Mouse (Mus musculus) CH12.LX (cell line): ENCODE data around the gene Galnt17. TPM values are rescaled to one million over a fixed set of nuclear protein-coding genes. Genes with fewer than 3 reads are reported as not detected.

Source experiments
- DNase-seq: peaks from one replicate; pipeline ENCODE4 v3.0.0-alpha.2; 2013; ENCODE audit errors: extremely low read depth
- H3K27ac ChIP-seq: 2 replicates; pipeline ENCODE4 v1.5.1; 2012; ENCODE audit warnings: low read depth, mild to moderate bottlenecking, control low read depth, moderate library complexity; ENCODE audit not compliant: insufficient read depth
- H3K27me3 ChIP-seq: replicated peaks from 2 replicates; pipeline ENCODE3; 2012; ENCODE audit warnings: inconsistent platforms
- H3K36me3 ChIP-seq, 2 experiments: replicated peaks in 1 of 2; 2 replicates each; pipeline versions ENCODE3 to v1.6.1; 2012; ENCODE audit warnings: inconsistent platforms in 1 of 2, low read length in 1 of 2, mild to moderate bottlenecking in 1 of 2, mixed read lengths in 1 of 2, moderate library complexity in 1 of 2; ENCODE audit not compliant: control insufficient read depth in 1 of 2, insufficient read depth in 1 of 2
- H3K4me1 ChIP-seq, 2 experiments: 2 replicates each; pipeline ENCODE4 v1.6.1; 2012; ENCODE audit warnings: inconsistent platforms in 1 of 2, moderate library complexity in 1 of 2; ENCODE audit not compliant: insufficient read depth in 2 of 2, control insufficient read depth in 1 of 2
- H3K4me2 ChIP-seq: 2 replicates; pipeline ENCODE4 v1.6.1; 2012; ENCODE audit warnings: low read depth, mild to moderate bottlenecking, control low read depth; ENCODE audit not compliant: poor library complexity, insufficient read depth, severe bottlenecking
- H3K4me3 ChIP-seq, 3 experiments: fragments of 150-350 bp in 1 of 3; sonication (generic) in 1 of 3; replicated peaks in 1 of 3; 2 replicates each; pipeline versions ENCODE3 to v1.5.1; 2011 to 2012; ENCODE audit warnings: low read depth in 2 of 3, low read length in 2 of 3, mild to moderate bottlenecking in 2 of 3, moderate library complexity in 2 of 3, control low read depth in 1 of 3, improper control_type of control experiment in 1 of 3, inconsistent platforms in 1 of 3, mixed read lengths in 1 of 3; ENCODE audit not compliant: poor library complexity in 1 of 3
- H3K79me2 ChIP-seq: replicated peaks from 2 replicates; pipeline ENCODE4 v1.6.1; 2012; ENCODE audit warnings: mild to moderate bottlenecking, moderate library complexity; ENCODE audit not compliant: control insufficient read depth, poor library complexity, insufficient read depth, severe bottlenecking; ENCODE audit errors: extremely low read depth
- H3K9ac ChIP-seq: 2 replicates; pipeline ENCODE4 v1.6.1; 2012; ENCODE audit warnings: low read depth, mild to moderate bottlenecking, control low read depth, moderate library complexity; ENCODE audit not compliant: insufficient read depth
- H3K9me3 ChIP-seq: replicated peaks from 2 replicates; pipeline ENCODE3; 2012; ENCODE audit warnings: low read length, inconsistent platforms, mixed read lengths
- CHD1 ChIP-seq: IDR thresholded peaks from 2 replicates; pipeline ENCODE4 v1.6.1; 2012; ENCODE audit warnings: low read depth, low read length, improper control_type of control experiment, inconsistent platforms
- CTCF ChIP-seq, 2 experiments: IDR thresholded peaks in 1 of 2; conservative IDR thresholded peaks in 1 of 2; 2 replicates each; pipeline ENCODE4 v1.5.1; 2011 to 2012; ENCODE audit warnings: low read depth in 2 of 2, low read length in 2 of 2, improper control_type of control experiment in 1 of 2, inconsistent platforms in 1 of 2, mild to moderate bottlenecking in 1 of 2, moderate library complexity in 1 of 2
- EP300 ChIP-seq: IDR thresholded peaks from 2 replicates; pipeline ENCODE4 v1.6.1; 2011; ENCODE audit warnings: low read length, improper control_type of control experiment
- HCFC1 ChIP-seq: IDR thresholded peaks from 2 replicates; pipeline ENCODE4 v1.6.1; 2012; ENCODE audit warnings: low read depth, mild to moderate bottlenecking, inconsistent platforms, low read length, improper control_type of control experiment
- IRF4 ChIP-seq: IDR thresholded peaks from 2 replicates; pipeline ENCODE4 v1.6.1; 2014; ENCODE audit warnings: low read depth, mild to moderate bottlenecking, inconsistent platforms, low read length, improper control_type of control experiment
- JUN ChIP-seq: IDR thresholded peaks from 2 replicates; pipeline ENCODE4 v1.6.1; 2011; ENCODE audit warnings: low read depth, mild to moderate bottlenecking, low read length, improper control_type of control experiment, moderate library complexity; ENCODE audit not compliant: insufficient read depth
- KAT2A ChIP-seq: IDR thresholded peaks from 2 replicates; pipeline ENCODE4 v1.6.1; 2012; ENCODE audit warnings: low read length, improper control_type of control experiment, inconsistent platforms; ENCODE audit not compliant: insufficient replicate concordance
- NELFE ChIP-seq: IDR thresholded peaks from 2 replicates; pipeline ENCODE4 v1.6.1; 2011; ENCODE audit warnings: low read depth, low read length, improper control_type of control experiment
- NRF1 ChIP-seq: IDR thresholded peaks from 2 replicates; pipeline ENCODE4 v1.6.1; 2014; ENCODE audit warnings: low read depth, mild to moderate bottlenecking, inconsistent platforms, low read length, improper control_type of control experiment, moderate library complexity
- PAX5 ChIP-seq: IDR thresholded peaks from 2 replicates; pipeline ENCODE4 v1.6.1; 2012; ENCODE audit warnings: low read length, inconsistent platforms, mixed read lengths
- POLR2A ChIP-seq: IDR thresholded peaks from 2 replicates; pipeline ENCODE4 v1.6.1; 2011; ENCODE audit warnings: low read depth, mild to moderate bottlenecking, improper control_type of control experiment, low read length
- POLR2AphosphoS2 ChIP-seq: IDR thresholded peaks from 2 replicates; pipeline ENCODE4 v1.6.1; 2011; ENCODE audit warnings: low read depth, low read length, improper control_type of control experiment
- RCOR1 ChIP-seq: conservative IDR thresholded peaks from 2 replicates; pipeline ENCODE4 v1.6.1; 2012; ENCODE audit warnings: low read depth, mild to moderate bottlenecking, inconsistent platforms, low read length, improper control_type of control experiment
- SMC3 ChIP-seq: IDR thresholded peaks from 2 replicates; pipeline ENCODE4 v1.6.1; 2011; ENCODE audit warnings: low read depth, low read length, improper control_type of control experiment
- TBP ChIP-seq: conservative IDR thresholded peaks from 2 replicates; pipeline ENCODE4 v1.6.1; 2011; ENCODE audit warnings: low read depth, low read length, improper control_type of control experiment
- UBTF ChIP-seq: IDR thresholded peaks from 2 replicates; pipeline ENCODE4 v1.6.1; 2012; ENCODE audit warnings: low read depth, mild to moderate bottlenecking, inconsistent platforms, low read length, improper control_type of control experiment, moderate library complexity
- USF1 ChIP-seq: IDR thresholded peaks from 2 replicates; pipeline ENCODE4 v1.6.1; 2014; ENCODE audit warnings: low read depth, mild to moderate bottlenecking, inconsistent platforms, low read length, improper control_type of control experiment
- USF2 ChIP-seq: conservative IDR thresholded peaks from 2 replicates; pipeline ENCODE4 v1.6.1; 2011; ENCODE audit warnings: low read depth, low read length, improper control_type of control experiment
- ZKSCAN1 ChIP-seq: IDR thresholded peaks from 2 replicates; pipeline ENCODE4 v1.6.1; 2012; ENCODE audit warnings: low read depth, inconsistent platforms, low read length, improper control_type of control experiment, borderline replicate concordance
- ZMIZ1 ChIP-seq: IDR thresholded peaks from 2 replicates; pipeline ENCODE4 v1.6.1; 2012; ENCODE audit warnings: low read depth, mild to moderate bottlenecking, inconsistent platforms, low read length, improper control_type of control experiment
- ZNF384 ChIP-seq: IDR thresholded peaks from 2 replicates; pipeline ENCODE4 v1.6.1; 2012; ENCODE audit warnings: low read depth, low read length, improper control_type of control experiment, inconsistent platforms
- dilution Hi-C: fragments of 300-500 bp; cut with MboI; formaldehyde crosslinking; loops from 2 replicates; pipeline ENCODE4 v1.14.3; 2020; ENCODE audit warnings: low sequenced_read_pairs; ENCODE audit not compliant: extremely low pct_unique_long_range_greater_than_20kb, extremely low pct_ligation_motif_present
- in situ Hi-C: fragments of 300-500 bp; cut with MboI; formaldehyde crosslinking; loops from 3 replicates; pipeline ENCODE4 v1.14.3; 2019; ENCODE audit warnings: low sequenced_read_pairs, low pct_ligation_motif_present, low pct_unique_long_range_greater_than_20kb, mixed read lengths
- polyA plus RNA-seq: library from polyadenylated mRNA; unstranded; fragments of >175 nt; gene quantifications from 2 replicates; pipeline ENCODE4 v1.2.1, GENCODE M21; 2012; ENCODE audit warnings: low read depth; ENCODE audit not compliant: insufficient read length
- total RNA-seq, 2 experiments: library from RNA; depleted of rRNA; stranded (reverse); fragments of 300-350 nt in 1 of 2; fragments of >200 nt in 1 of 2; gene quantifications; 2 replicates each; pipeline ENCODE4 v1.2.3; 2012 to 2014

Galnt17 gene
- total and polyA plus RNA-seq, 3 experiments, result 0.09 TPM; not detected in 2

DNA sequence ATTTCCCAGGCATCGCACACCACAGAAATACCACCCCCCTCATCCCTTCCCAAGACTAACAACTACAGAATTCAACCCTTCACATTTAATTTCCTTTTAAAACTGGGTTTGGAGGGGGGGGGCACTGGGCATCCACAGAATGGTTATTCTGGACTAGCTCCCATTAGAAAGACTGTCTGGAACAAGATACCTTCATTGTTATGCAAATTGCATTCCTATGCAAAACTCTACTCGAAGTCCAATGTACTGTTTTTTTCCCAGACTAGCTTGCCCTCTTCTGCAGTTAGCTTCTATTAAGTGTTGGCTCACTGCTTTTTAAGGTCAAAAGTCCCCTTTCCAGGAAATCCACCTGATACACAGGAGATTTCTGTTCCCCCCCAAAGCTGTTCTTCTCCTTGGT lies 131.1 kb downstream of the Galnt17 start:
- no peak for DNase-seq
- Histone ChIP-seq H3K27ac (no peak overlapping the region), H3K4me1 (no peaks in the 10 kb centered on the region), H3K4me3 (no peak overlapping the region)
- TF ChIP-seq KAT2A, result no peak
- TF ChIP-seq POLR2AphosphoS2, result no peak
- TF ChIP-seq, all 38 proteins: peak for 0
- no peaks in the 10 kb centered on the region for H3K79me2 ChIP-seq
- H3K27me3 ChIP-seq, result no peaks in the 10 kb centered on the region
- no peaks in the 10 kb centered on the region for H3K36me3 ChIP-seq
- peaks cover 56% of the 10 kb centered on the region for H3K9me3 ChIP-seq
- dilution Hi-C loops, result no loop called here
- H3K4me2 ChIP-seq, result no peak overlapping the region
- in situ Hi-C loops, result no loop called here
- no peak overlapping the region for H3K9ac ChIP-seq

DNA sequence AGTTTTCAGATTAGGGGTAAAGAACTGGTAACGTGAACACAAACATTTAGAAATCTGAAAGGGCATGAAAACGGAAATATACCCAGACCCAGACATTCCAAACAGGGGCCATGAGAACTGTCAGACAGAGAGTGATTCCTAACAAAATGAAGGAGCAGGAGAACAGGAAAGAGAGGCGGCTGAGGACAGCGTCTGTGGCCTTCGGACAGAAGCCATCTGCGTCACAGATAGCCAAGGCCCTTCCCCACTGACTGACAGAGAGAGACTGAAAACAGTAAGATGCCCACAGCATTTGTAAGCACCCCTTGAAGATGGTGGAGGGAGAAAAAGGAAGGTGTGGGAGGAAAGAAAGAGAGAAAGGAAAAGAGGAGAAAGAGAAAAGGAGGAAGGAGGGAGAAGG lies 139.1 kb downstream of the Galnt17 start:
- TF ChIP-seq ZKSCAN1 (no peak), ZNF384 (no peak), UBTF (no peak), JUN (no peak), CTCF (conservative IDR thresholded peaks at IDR 0.05 in 1 of 2, IDR thresholded peaks at IDR 0.05 in 1 of 2; ENCODE audit: low read depth in 2 of 2, low read length in 2 of 2) (no peak), PAX5 (no peak), IRF4 (no peak), ZMIZ1 (no peak), RCOR1 (no peak), SMC3 (no peak), EP300 (no peak), POLR2A (no peak), NELFE (no peak), CHD1 (no peak), NRF1 (no peak), HCFC1 (no peak), KAT2A (no peak), USF1 (no peak), TBP (no peak), USF2 (no peak)
- Histone ChIP-seq H3K27ac (no peak overlapping the region), H3K79me2 (no peaks in the 10 kb centered on the region), H3K9me3 (peaks cover 78% of the 10 kb centered on the region), H3K27me3 (no peaks in the 10 kb centered on the region), H3K4me3 (no peak overlapping the region), H3K9ac (no peak overlapping the region), H3K4me1 (no peaks in the 10 kb centered on the region), H3K4me2 (no peak overlapping the region), H3K36me3 (no peaks in the 10 kb centered on the region)
- DNase-seq, result no peak
- in situ Hi-C loops, result no loop called here
- dilution Hi-C loops, result no loop called here
